Mouse (Mus musculus): ENCODE results near the gene Fnbp1.

Gene Fnbp1

DNA sequence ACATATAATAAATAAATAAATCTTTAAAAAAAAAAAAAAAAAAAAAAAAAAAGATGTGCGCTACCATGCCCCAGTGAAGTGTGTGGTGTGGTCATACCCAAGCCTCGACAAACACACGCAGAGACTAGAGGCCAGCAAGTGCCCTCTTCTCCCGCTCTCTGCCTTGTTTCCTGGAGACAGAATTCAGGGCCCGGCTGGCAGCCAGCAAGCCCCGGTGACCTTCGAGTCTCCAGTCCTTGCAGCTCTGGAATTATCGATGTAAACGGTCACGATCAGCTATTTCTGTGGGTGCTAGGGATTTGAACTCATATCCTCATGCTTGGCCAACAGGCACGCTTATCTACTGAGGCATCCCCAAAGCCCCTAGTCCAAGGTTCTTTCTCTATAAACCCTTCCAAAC lies 43.2 kb downstream of the Fnbp1 start:
- no peak for DNase-seq (ENCODE audit: extremely low read depth, low read depth)

DNA sequence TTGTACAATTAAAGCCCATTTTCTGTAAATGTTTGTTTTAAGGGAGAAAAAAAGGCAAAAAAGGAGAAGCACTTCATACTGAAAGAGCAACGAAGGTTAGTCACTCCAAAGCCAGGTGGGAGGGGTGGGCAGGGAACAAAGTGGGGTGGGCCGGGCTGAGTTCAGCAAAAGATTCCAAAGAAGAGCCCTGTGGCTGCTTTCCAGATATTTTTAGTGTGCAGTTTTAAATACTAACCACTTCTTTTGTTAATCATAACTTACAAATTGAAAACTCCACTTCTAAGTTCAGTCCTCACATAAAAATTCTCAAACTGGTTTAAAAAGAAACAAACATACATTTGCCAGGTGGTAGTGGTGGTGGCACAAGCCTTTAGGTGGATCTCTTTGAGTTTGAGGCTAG lies 44.5 kb downstream of the Fnbp1 start:
- DNase-seq (ENCODE audit: extremely low read depth, low read depth): no peak

GRCm38 (mm10) chr2:31096119-31096518 lies 45.7 kb downstream of the Fnbp1 start:
- DNase-seq (ENCODE audit: extremely low read depth, low read depth): no peak

DNA sequence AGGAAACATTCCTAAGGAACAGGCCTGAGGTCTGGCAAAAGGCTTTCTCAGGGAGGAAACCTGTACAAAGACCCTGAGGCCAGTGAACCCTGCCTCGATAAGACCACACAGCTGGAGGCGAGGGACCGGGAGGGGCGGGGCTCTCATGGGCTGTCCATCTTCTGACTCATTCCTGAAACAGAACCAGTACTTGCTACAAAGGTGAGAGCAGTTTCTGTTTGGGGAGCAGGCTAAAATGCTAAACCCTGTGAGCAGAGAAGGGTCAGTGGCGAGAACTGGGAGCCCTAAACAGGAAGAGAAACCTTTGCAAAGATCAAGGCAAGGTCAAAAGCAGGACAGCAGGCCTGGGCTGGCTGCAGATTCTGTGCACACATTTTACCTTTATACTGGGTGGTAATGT lies 47.2 kb downstream of the Fnbp1 start:
- no peak for DNase-seq (ENCODE audit: extremely low read depth, low read depth)

- no peak for DNase-seq (ENCODE audit: extremely low read depth, low read depth)
Measured at GRCm38 (mm10) chr2:31092939-31093338, 48.9 kb downstream of the Fnbp1 start.

- no peak for DNase-seq (ENCODE audit: extremely low read depth, low read depth)
Measured at GRCm38 (mm10) chr2:31091182-31091581, 50.6 kb downstream of the Fnbp1 start.

GRCm38 (mm10) chr2:31089607-31090006 lies 52.2 kb downstream of the Fnbp1 start:
- DNase-seq (ENCODE audit: extremely low read depth, low read depth): no peak

DNA sequence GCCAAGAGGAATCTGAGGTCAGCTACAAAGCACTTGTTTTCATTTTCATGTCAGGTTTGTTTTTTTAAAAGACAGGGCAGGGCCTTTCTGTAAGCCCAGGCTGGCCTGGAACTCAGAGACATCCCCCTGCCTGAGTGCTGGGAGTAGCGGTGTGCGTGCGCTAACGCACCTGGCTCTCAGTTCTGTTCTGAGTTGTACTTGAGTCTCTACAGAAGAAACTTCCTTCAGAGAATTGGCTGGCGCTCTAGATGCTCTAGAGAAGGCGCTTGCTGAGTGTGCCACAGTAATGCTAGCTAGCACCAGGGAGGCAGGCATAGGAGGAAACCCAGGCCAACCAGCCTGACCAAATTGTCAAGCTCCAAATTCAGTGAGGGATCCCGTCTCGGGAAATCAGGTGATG lies 52.9 kb downstream of the Fnbp1 start:
- DNase-seq (ENCODE audit: extremely low read depth, low read depth): no peak

DNA sequence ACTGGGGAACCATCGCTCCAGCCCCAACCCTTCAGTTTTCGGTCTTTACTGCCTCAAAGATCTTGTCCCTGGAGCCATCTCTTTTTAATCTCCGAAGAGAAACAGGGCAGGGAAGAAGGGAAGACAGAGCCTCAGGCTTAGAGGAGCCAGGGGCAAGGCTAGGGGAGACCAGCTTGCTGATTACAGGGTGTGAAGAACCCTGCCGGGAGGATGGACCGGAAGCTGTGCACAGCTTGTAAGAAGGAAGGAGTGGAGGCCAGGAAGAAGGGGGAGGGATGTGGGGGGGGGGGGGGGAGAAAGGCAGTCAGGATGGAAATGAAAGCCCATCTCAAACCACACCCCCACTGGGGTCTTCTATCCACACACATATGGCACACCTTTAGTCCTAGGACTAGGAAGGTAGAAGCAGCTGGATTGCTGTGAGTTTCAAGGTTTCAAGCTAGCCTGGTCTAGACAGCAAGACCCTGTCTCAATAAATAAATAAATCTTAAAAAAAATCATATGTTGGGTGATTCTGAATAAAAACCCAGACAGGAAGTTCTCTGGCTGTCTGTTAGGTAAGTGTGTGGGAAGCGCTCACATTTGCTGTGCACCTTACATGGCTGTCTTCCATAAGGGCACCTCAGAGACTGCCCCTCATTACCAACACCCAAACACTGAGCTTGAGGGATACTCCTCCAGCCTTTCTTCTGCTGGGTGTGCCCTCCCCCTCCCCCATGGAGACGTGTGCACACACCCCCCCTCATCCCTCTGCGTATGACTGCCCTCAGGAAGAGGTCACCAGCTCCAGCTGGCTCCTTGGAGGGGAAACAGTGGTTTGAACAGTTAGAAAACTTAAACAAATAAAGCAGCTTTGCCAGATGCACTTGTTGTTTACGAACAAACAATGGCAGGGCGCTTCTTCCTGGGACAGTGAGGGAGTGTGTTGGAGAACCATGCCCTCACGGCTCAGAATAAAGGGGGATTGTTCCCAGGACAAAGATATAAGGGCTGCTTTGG lies 53.8 kb downstream of the Fnbp1 start:
- no peak for DNase-seq (ENCODE audit: extremely low read depth, low read depth)

GRCm38 (mm10) chr2:31087085-31087484 lies 54.7 kb downstream of the Fnbp1 start:
- DNase-seq (ENCODE audit: extremely low read depth, low read depth): no peak

DNA sequence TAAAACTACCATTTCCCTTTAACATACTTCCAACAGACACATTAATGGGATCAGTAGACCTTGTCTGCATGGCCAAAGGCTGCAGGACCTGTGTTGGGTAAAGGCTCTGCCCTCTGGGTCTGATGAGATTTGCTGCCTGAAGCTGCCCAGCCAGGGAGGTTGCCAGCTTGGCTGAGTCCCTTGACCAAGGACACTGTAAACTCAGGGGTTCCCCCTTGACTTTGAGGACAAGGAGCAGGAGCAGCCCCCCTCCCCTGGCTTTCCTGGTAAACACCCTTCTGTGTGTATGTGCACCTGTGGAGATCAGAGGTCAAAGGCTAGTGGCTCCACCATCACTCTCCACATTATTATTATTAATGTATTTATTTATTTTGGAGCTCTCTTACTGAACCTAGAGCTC lies 55.3 kb downstream of the Fnbp1 start:
- DNase-seq (ENCODE audit: extremely low read depth, low read depth): no peak

- no peak for DNase-seq (ENCODE audit: extremely low read depth, low read depth)
Measured at GRCm38 (mm10) chr2:31084169-31084850, 57.5 kb downstream of the Fnbp1 start.

GRCm38 (mm10) chr2:31083372-31083771 lies 58.4 kb downstream of the Fnbp1 start:
- DNase-seq (ENCODE audit: extremely low read depth, low read depth): no peak

DNA sequence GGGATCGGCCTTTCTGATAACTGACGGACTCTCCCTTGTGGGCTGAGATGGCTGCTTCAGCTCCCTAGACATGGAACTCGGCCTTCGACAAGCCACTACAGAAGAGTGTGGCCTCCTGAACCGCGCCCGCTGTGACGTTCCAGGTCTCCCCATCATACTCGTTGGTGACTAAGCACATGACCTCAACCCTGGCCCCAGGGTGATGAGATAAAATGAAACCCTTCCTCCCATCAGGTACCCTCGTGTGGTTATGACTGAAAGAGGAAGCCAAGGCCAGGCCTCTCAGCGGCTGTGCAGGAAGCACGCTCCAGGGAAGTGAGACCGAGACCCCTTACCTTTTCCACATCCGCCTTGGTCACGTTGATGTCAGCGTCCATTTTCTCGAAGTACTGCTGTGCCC lies 59.2 kb downstream of the Fnbp1 start:
- DNase-seq (ENCODE audit: extremely low read depth, low read depth): peak; percentile 37

DNA sequence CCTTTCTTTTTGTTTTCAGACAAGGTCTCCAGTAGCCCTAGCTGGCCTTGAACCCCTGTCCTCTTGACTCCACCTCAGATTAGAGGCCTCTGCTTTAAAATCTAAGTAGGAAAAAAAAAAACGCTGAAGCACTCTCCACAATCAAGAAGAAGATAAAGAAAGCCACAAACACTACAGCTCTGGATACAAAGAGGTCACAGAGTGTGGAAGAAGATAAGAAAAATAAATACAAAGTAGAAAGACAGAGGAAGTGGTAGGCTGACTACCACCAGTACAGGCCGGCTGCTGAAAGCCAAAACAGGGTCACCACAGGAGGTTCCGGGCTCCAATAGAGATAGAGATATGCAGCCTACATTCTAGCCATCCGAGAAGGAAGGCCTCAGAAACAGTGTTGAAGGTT lies 60.5 kb downstream of the Fnbp1 start:
- peak; percentile 89 for DNase-seq (ENCODE audit: extremely low read depth, low read depth)

DNA sequence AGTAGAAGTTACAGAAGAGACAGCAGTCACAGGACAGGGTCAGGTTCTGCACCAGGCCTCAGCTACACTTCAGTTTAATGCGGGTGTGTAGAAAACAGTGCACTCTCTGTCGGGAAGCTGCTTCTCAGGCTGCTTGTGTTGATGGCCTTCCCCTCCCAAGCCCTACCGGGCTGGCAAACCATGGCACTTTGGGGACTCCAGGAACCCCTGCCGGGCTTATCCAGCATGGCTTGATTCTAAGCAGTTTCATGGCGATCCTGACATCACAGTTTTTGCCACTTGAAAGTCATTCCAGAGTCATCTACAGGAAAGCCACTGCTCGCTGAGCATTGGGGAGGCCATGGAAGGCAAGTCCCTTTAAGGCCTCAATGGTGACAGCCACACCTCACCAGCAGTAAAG lies 62.7 kb downstream of the Fnbp1 start:
- no peak for DNase-seq (ENCODE audit: extremely low read depth, low read depth)

- DNase-seq (ENCODE audit: extremely low read depth, low read depth): no peak
Measured at GRCm38 (mm10) chr2:31077574-31077973, 64.2 kb downstream of the Fnbp1 start.

DNA sequence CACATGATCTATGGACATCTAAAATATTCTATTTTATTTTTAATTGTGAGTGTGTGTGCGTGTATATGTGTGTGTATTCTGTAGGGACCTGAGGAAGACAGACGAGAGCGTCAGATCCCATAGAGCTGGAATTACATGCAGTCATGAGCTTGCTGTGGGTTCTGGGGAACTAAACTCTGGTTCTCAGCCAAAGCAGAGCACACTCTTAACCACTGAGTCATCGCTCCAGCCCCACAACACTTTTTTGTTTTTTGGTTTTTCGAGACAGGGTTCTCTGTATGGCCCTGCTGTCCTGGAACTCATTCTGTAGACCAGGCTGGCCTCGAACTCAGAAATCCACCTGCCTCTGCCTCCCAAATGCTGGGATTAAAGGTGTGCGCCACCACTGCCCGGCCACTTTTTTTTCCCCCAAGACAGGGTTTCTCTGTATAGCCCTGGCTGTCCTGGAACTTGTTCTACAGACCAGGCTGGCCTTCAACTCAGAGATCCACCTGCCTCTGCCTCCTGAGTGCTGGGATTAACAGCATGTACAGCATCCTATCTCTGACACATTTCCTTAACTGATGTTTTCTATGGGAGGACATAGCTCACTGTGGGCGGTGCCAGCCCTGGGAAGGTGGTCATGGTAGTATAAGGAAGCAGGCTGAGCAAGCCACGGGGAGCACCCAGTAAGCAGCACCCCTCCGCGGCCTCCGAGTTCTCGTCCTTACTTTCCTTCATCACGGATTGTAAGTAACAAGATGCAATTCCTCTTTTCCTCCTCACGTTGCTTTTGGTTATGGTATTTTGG lies 65.3 kb downstream of the Fnbp1 start:
- DNase-seq (ENCODE audit: extremely low read depth, low read depth): no peak

GRCm38 (mm10) chr2:31075836-31076235 lies 66.0 kb downstream of the Fnbp1 start:
- no peak for DNase-seq (ENCODE audit: extremely low read depth, low read depth)

DNA sequence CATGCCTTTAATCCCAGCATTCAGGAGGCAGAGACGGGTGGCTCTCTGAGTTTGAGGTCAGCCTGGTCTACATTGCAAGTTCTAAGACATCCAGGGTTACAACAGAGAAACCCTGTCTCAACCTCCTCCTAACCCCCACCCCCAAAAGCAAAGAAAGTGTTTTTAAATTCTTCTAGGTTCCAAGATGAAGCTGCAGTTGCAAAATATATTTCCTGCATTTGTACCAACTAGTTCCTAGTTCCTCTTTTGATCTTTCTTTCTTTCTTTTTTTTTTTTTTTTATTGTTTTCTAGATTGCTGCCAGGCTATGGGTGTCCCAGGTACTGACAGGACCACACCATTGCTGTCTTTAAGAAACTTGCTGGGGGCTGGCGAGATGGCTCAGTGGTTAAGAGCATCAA lies 66.6 kb downstream of the Fnbp1 start:
- no peak for DNase-seq (ENCODE audit: extremely low read depth, low read depth)

- no peak for DNase-seq (ENCODE audit: extremely low read depth, low read depth)
Measured at GRCm38 (mm10) chr2:31069506-31069905, 72.3 kb downstream of the Fnbp1 start.

DNA sequence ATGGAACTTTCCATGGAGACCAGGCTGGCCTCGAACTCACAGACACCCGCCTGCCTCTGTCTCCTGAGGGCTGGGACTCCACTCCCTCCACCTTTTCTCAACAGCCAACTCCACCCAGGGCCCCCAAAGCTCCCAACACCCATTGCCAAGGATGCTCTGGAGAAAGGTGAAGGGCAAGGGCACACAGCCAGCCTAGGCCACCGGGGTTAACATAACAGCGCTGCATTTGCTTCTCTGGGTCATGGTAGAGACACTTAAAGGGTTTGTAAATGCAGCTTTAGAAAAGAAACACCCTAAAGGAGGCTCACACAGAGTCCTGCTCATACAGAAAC lies 72.7 kb downstream of the Fnbp1 start:
- DNase-seq (ENCODE audit: extremely low read depth, low read depth): no peak
